Mouse (Mus musculus) stomach, embryonic 16.5 days (tissue): Measurements from ENCODE around the gene Nphp4. TPM values are rescaled to one million over a fixed set of nuclear protein-coding genes. Genes with fewer than 3 reads are reported as not detected.

ENCODE experiments used
- ATAC-seq: fragments of 200-750 bp; cut with Nextera tagmentation; 2 replicates; pipeline ENCODE4 v1.8.0; 2017; ENCODE audit warnings: moderate number of reproducible peaks, moderate TSS enrichment; ENCODE audit not compliant: insufficient read depth, low FRiP score
- H3K27ac ChIP-seq: fragments of 300-500 bp; sonication (generic); 2 replicates; pipeline ENCODE4 v1.5.1; 2014; ENCODE audit warnings: low read length
- H3K27me3 ChIP-seq: fragments of 300-500 bp; sonication (generic); 2 replicates; pipeline ENCODE4 v1.6.1; 2014; ENCODE audit warnings: low read length, control low read depth, mixed read lengths; ENCODE audit not compliant: control insufficient read depth, insufficient read depth
- H3K36me3 ChIP-seq: fragments of 300-500 bp; sonication (generic); 2 replicates; pipeline ENCODE4 v1.6.1; 2014; ENCODE audit warnings: low read length; ENCODE audit not compliant: control insufficient read depth, insufficient read depth
- H3K4me1 ChIP-seq: fragments of 300-500 bp; sonication (generic); 2 replicates; pipeline ENCODE4 v1.6.1; 2014; ENCODE audit warnings: low read length, control low read depth, mixed read lengths; ENCODE audit not compliant: control insufficient read depth, insufficient read depth
- H3K4me2 ChIP-seq: fragments of 300-500 bp; sonication (generic); 2 replicates; pipeline ENCODE4 v1.6.1; 2014; ENCODE audit warnings: low read depth, low read length, mixed read lengths
- H3K4me3 ChIP-seq: fragments of 300-500 bp; sonication (generic); replicated peaks from 2 replicates; pipeline ENCODE4 v1.5.1; 2014; ENCODE audit warnings: mild to moderate bottlenecking, low read length
- H3K9ac ChIP-seq: fragments of 300-500 bp; sonication (generic); 2 replicates; pipeline ENCODE4 v1.6.1; 2014; ENCODE audit warnings: low read length
- H3K9me3 ChIP-seq: fragments of 300-500 bp; sonication (generic); replicated peaks from 2 replicates; pipeline ENCODE4 v1.6.1; 2016; ENCODE audit warnings: low read length, control low read depth; ENCODE audit not compliant: control insufficient read depth
- WGBS: fragments of 180-500 bp; shearing (Covaris S2); extraction: QIAGEN DNeasy Blood & Tissue Kit; methylation state at CpG from one replicate; pipeline ENCODE4 v1.1.7; 2014; 5-methylcytosine and 5-hydroxymethylcytosine counted together
- polyA plus RNA-seq: library from polyadenylated mRNA; unstranded; fragments of >200 nt; fragmentation: Nextera tagmentation; extraction: Ambion mirVana; gene quantifications from 2 replicates; pipeline ENCODE4 v1.2.1, GENCODE M21; 2015

The Nphp4 gene
- polyA plus RNA-seq, 1 experiment from 2014 or later = 2.2 TPM

DNA sequence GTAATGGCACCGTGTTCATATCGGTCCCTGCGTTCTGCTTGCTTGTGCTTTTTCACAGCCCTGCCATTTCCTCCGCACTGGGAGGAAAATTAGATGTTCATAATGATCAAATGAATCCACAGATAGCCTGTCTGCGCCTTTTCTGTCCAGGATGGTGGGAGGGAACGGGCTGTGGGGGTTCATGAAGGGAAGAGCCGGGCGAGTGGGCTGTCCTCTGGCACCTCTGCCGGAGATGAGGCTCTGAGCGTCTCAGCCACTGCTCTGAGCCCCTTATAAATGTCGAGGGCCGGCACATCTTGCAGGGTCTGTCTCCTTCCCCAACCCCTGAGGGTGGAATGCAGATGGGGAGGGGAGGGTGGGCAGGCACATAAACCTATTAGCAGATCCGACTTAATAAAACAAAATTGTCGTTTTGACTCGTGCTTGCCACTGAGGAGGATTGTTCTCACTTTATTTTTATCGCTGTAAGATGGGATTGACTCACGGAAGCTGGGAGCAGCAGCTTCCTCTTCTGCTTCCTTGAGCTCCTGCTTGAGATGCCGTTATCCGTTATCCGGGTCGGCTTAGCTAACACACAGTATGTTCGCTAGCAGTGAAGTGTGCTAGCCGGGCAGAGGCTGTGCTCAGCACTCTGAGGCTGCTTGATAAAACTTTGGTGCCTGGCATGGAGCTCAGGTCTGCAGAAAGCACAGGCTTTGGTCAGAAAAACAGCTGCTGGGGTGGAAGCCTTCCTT lies 92.3 kb downstream of the Nphp4 start:
- Histone ChIP-seq H3K9ac (no peak overlapping the region; the same call in 1 of the 2 replicates), H3K4me2 (no peak overlapping the region), H3K4me1 (no peaks in the 10 kb centered on the region), H3K36me3 (no peaks in the 10 kb centered on the region), H3K27me3 (no peaks in the 10 kb centered on the region), H3K4me3 (no peak overlapping the region), H3K27ac (no peak overlapping the region), H3K9me3 (no peaks in the 10 kb centered on the region)
- WGBS = 47% methylated on average over 23 of the region's 23 CpGs
- ATAC-seq = no peak

DNA sequence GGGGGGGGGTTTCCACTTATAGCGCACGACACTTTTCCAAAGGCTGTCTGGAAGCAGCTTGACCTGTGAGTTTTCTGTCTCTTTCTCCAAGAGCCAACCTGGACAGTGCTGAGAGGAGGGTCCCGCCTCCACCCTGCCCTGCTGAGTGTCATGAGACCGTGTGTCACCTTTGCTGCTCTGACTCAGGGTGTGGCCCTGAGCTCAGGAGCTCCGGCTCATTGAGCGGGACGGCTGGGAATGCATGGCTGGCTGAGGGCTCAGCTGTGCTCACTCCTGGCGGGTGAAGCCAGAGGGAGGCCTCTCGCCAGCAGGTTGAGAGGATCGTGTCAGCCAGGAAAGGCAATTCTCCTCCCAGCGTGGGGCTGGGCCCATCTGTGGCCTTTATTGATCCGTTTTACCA lies 97.8 kb downstream of the Nphp4 start:
- H3K9ac ChIP-seq = no peak overlapping the region
- H3K4me2 ChIP-seq = no peak overlapping the region
- no peaks in the 10 kb centered on the region for H3K9me3 ChIP-seq
- H3K4me1 ChIP-seq = no peaks in the 10 kb centered on the region
- H3K36me3 ChIP-seq = no peaks in the 10 kb centered on the region
- WGBS = 50% methylated on average over 12 of the region's 12 CpGs
- no peaks in the 10 kb centered on the region for H3K27me3 ChIP-seq
- H3K4me3 ChIP-seq = no peak overlapping the region
- no peak overlapping the region for H3K27ac ChIP-seq
- ATAC-seq = no peak

DNA sequence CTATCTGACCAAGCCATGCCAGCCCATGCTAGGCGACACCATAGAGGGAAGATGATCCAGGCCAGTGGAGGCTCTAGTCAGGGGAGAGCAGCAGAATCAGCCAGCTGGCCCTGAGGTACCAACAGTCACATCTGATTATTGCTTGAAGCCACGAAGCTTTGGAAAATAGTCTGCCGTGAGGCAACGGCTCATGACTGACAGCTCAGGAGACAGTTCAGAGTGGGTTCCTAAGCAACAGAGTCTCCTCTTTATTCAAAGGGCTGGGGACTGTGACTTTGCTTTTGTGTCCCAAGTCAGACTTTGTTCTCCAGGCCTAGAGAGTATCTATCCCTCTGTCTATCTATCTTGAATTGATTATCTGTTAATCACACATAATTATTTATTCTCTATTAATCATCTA lies 100.3 kb downstream of the Nphp4 start:
- Histone ChIP-seq H3K9me3 (no peaks in the 10 kb centered on the region), H3K27ac (no peak overlapping the region), H3K9ac (no peak overlapping the region), H3K4me1 (no peaks in the 10 kb centered on the region), H3K4me2 (no peak overlapping the region), H3K27me3 (no peaks in the 10 kb centered on the region), H3K36me3 (no peaks in the 10 kb centered on the region), H3K4me3 (no peak overlapping the region)
- 70% methylated on average over 4 of the region's 4 CpGs for WGBS
- no peak for ATAC-seq

DNA sequence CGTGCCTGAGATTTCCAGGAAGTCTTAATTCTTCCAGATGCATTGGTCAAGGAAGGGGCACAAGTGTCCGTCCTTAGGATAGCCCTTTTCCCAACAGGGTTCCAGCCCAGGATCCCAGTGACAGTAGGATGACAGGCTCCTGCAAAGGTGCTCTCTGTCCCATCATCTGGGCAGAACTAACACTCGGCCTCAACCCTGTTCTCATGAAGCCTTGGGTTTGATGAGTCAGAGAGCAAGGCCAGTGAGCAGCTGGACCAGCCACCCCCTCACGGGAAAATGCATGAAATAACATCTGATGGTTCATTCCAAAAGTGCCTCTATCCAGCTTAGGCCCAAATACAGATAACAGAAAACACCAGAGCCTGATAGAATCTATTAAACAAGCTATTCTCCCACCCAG lies 103.5 kb downstream of the Nphp4 start:
- no peak overlapping the region for H3K27ac ChIP-seq
- no peaks in the 10 kb centered on the region for H3K9me3 ChIP-seq
- no peak for ATAC-seq
- no peaks in the 10 kb centered on the region for H3K36me3 ChIP-seq
- H3K4me3 ChIP-seq = no peak overlapping the region
- H3K27me3 ChIP-seq = no peaks in the 10 kb centered on the region
- H3K9ac ChIP-seq = no peak overlapping the region
- no peaks in the 10 kb centered on the region for H3K4me1 ChIP-seq
- WGBS = 70% methylated on average over 4 of the region's 4 CpGs
- no peak overlapping the region for H3K4me2 ChIP-seq

DNA sequence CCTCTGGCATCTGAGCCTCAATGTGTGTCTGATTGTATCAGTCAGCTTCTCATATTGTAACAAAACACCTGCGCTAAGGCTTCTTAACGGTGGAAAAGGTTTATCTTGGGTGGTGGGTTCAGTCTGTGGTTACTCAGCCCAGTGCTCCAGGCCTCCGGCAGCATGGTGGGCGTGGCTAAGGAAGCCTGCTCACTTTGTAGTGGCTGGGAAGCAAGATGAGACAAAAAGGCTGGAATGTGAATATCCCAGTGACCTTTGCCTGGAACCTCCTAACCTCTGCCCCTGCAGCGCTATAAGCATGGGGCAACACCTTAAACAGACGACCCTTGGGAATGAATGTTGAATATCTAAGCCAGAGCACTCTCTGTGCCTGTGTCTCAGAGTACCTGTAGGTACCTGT lies 105.7 kb downstream of the Nphp4 start:
- WGBS = 35% methylated on average over 6 of the region's 6 CpGs
- no peak for ATAC-seq
- H3K4me3 ChIP-seq = no peak overlapping the region
- no peak overlapping the region for H3K9ac ChIP-seq
- no peaks in the 10 kb centered on the region for H3K27me3 ChIP-seq
- no peak overlapping the region for H3K4me2 ChIP-seq
- no peaks in the 10 kb centered on the region for H3K36me3 ChIP-seq
- H3K4me1 ChIP-seq = no peaks in the 10 kb centered on the region
- no peaks in the 10 kb centered on the region for H3K9me3 ChIP-seq
- H3K27ac ChIP-seq = no peak overlapping the region

DNA sequence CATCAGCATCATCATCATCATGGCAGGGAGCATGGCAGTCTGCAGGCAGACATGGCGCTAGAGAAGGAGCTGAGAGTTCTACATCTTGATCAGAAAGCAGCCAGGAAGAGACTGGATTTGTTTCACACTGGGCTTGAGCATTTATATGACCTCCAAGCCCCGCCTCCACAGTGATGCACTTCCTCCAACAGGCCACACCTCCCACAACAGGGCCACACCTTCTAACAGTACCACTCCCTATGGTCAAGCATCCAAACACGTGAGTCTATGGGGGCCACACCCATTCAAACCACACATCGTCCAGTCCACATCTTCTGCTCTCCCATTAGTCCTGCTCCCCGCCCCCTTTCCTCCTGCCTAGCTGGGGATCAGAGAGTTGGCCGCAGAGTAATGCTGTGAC lies 107.1 kb downstream of the Nphp4 start:
- no peak overlapping the region for H3K4me3 ChIP-seq
- H3K9ac ChIP-seq = no peak overlapping the region
- 60% methylated on average over 6 of the region's 6 CpGs for WGBS
- no peak for ATAC-seq
- H3K27ac ChIP-seq = no peak overlapping the region
- no peaks in the 10 kb centered on the region for H3K4me1 ChIP-seq
- no peaks in the 10 kb centered on the region for H3K9me3 ChIP-seq
- H3K36me3 ChIP-seq = no peaks in the 10 kb centered on the region
- H3K27me3 ChIP-seq = no peaks in the 10 kb centered on the region
- H3K4me2 ChIP-seq = no peak overlapping the region

DNA sequence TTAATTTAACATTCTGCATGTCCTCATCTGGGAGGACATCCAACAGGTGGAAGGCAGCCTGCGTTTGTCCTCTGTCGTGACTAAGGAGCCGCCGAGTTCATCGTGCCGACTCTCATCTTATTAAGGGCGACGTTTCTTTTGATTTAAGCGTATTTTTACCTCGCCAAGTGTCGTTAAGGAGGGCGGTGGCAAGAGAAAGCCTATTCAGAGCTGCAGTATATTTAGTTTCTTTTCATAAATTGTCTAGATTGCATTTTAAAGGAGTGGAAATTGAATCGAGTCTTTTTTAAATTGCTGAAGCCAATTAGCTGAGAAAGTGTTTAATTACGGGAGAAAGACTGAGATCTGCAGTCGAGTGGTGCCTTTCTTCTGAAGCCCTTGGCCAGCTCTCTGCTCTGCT lies 109.0 kb downstream of the Nphp4 start:
- Histone ChIP-seq H3K27me3 (no peaks in the 10 kb centered on the region), H3K4me2 (no peak overlapping the region), H3K9me3 (no peaks in the 10 kb centered on the region), H3K4me3 (no peak overlapping the region), H3K36me3 (no peaks in the 10 kb centered on the region), H3K9ac (no peak overlapping the region), H3K27ac (no peak overlapping the region), H3K4me1 (no peaks in the 10 kb centered on the region)
- ATAC-seq = no peak
- WGBS = 77% methylated on average over 15 of the region's 15 CpGs

DNA sequence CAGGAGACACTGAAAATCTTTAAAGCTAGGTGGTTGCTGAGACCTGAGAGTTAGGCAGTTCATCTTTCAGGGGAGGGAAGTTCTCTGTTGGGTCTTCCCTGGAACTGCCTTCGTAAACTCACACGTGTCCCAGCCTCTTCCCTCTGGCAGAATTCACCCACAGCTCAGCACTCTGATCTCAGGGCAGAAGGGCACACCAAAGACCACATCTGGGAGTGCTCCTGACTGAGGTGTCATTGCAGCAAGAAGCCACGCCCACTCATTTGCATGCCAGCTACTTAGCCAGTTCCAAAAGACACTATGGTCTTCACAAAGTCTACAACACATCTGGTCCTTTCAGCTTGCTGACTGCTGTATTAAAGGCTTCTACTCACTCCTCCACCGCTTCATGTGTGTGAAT lies 109.7 kb downstream of the Nphp4 start:
- H3K27ac ChIP-seq = no peak overlapping the region
- H3K9me3 ChIP-seq = no peaks in the 10 kb centered on the region
- ATAC-seq = no peak
- H3K36me3 ChIP-seq = no peaks in the 10 kb centered on the region
- 20% methylated on average over 4 of the region's 4 CpGs for WGBS
- H3K27me3 ChIP-seq = no peaks in the 10 kb centered on the region
- no peak overlapping the region for H3K4me3 ChIP-seq
- H3K4me2 ChIP-seq = no peak overlapping the region
- no peak overlapping the region for H3K9ac ChIP-seq
- H3K4me1 ChIP-seq = no peaks in the 10 kb centered on the region

DNA sequence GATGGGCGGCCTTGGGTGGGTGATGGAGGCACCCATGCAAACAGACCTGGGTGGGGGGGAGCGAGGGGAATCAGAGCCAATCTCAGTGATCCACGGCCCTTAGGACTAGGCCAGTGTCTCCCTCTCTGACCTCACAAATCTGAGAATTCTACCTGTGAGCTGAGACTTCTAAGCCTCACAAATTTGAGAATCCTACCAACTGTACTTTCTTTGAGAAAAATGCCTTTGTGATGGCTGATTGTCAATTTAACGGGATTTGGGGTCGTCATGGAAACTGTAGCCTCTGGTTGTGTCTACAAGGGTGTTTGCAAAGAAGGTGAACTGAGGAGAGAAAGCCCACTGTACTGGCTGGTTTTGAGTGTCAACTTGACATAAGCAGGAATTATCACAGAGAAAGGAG lies 127.8 kb downstream of the Nphp4 start:
- no peaks in the 10 kb centered on the region for H3K36me3 ChIP-seq
- no peaks in the 10 kb centered on the region for H3K27me3 ChIP-seq
- 84% methylated on average over 5 of the region's 5 CpGs for WGBS
- H3K9me3 ChIP-seq = no peaks in the 10 kb centered on the region
- H3K27ac ChIP-seq = no peak overlapping the region
- no peak overlapping the region for H3K4me3 ChIP-seq
- H3K9ac ChIP-seq = no peak overlapping the region
- no peak overlapping the region for H3K4me2 ChIP-seq
- no peaks in the 10 kb centered on the region for H3K4me1 ChIP-seq
- no peak for ATAC-seq
